Mouse (Mus musculus) liver, embryonic 16.5 days (tissue): ENCODE data around the gene Olfr434. TPM values are rescaled to one million over a fixed set of nuclear protein-coding genes. Genes with fewer than 3 reads are reported as not detected.
"Not testable (repeated sequence)": the region's sequence is repeated elsewhere in the genome, so short reads cannot be mapped to it uniquely, and the experiment has no call there.

Experiments used
- ATAC-seq: fragments of 200-750 bp; cut with Nextera tagmentation; 2 replicates; pipeline ENCODE4 v1.8.0; 2017; ENCODE audit warnings: low read depth, mild to moderate bottlenecking, moderate number of reproducible peaks, moderate library complexity
- H3K27ac ChIP-seq: fragments of 300-500 bp; sonication (generic); 2 replicates; pipeline ENCODE4 v1.5.1; 2014; ENCODE audit warnings: mild to moderate bottlenecking, low read length
- H3K27me3 ChIP-seq: fragments of 300-500 bp; sonication (generic); 2 replicates; pipeline ENCODE4 v1.6.1; 2014; ENCODE audit warnings: low read depth, low read length, mixed read lengths; ENCODE audit not compliant: control insufficient read depth, insufficient read depth
- H3K36me3 ChIP-seq: fragments of 300-500 bp; sonication (generic); 2 replicates; pipeline ENCODE4 v1.6.1; 2014; ENCODE audit warnings: mild to moderate bottlenecking; ENCODE audit not compliant: control insufficient read depth, insufficient read depth
- H3K4me1 ChIP-seq: fragments of 300-500 bp; sonication (generic); 2 replicates; pipeline ENCODE4 v1.6.1; 2014; ENCODE audit warnings: low read depth, low read length, mixed read lengths; ENCODE audit not compliant: control insufficient read depth
- H3K4me2 ChIP-seq: fragments of 300-500 bp; sonication (generic); 2 replicates; pipeline ENCODE4 v1.6.1; 2014; ENCODE audit warnings: low read depth, low read length, mixed read lengths
- H3K4me3 ChIP-seq: fragments of 300-500 bp; sonication (generic); 2 replicates; pipeline ENCODE4 v1.5.1; 2014; ENCODE audit warnings: low read depth, mild to moderate bottlenecking, low read length
- H3K9ac ChIP-seq: fragments of 300-500 bp; sonication (generic); 2 replicates; pipeline ENCODE4 v1.6.1; 2014; ENCODE audit warnings: low read depth, low read length
- H3K9me3 ChIP-seq: fragments of 300-500 bp; sonication (generic); replicated peaks from 2 replicates; pipeline ENCODE4 v1.6.1; 2016; ENCODE audit warnings: low read length; ENCODE audit not compliant: control insufficient read depth
- WGBS: fragments of 180-500 bp; shearing (Covaris S2); extraction: QIAGEN DNeasy Blood & Tissue Kit; methylation state at CpG from one replicate; pipeline ENCODE4 v1.1.7; 2014; ENCODE audit not compliant: insufficient replicate concordance; 5-methylcytosine and 5-hydroxymethylcytosine counted together
- polyA plus RNA-seq: library from polyadenylated mRNA; unstranded; fragments of >200 nt; fragmentation: Nextera tagmentation; extraction: Ambion mirVana; gene quantifications from 2 replicates; pipeline ENCODE4 v1.2.1, GENCODE M21; 2015

Olfr434 gene
- polyA plus RNA-seq, result not detected in 2 replicates

GRCm38 (mm10) chr6:43212873-43213272 is at the start of gene Olfr434:
Gene Olfr434, plus strand, starts transcription at chr6:43213021.
- H3K4me2 ChIP-seq, H3K27ac ChIP-seq, H3K9ac ChIP-seq, H3K4me1 ChIP-seq, H3K4me3 ChIP-seq, H3K9me3 ChIP-seq, ATAC-seq, H3K36me3 ChIP-seq, H3K27me3 ChIP-seq: not testable (repeated sequence)

GRCm38 (mm10) chr6:43167246-43167645 is 45.6 kb upstream of the Olfr434 start:
- H3K36me3 ChIP-seq, result no peaks in the 10 kb centered on the region
- no peak overlapping the region for H3K4me3 ChIP-seq
- H3K4me2 ChIP-seq, result no peak overlapping the region
- H3K4me1 ChIP-seq, result no peaks in the 10 kb centered on the region
- WGBS, result 80% methylated on average over 4 of the region's 4 CpGs
- no peak overlapping the region for H3K9ac ChIP-seq
- no peaks in the 10 kb centered on the region for H3K27me3 ChIP-seq
- H3K9me3 ChIP-seq, result no peaks in the 10 kb centered on the region
- no peak for ATAC-seq
- no peak overlapping the region for H3K27ac ChIP-seq

GRCm38 (mm10) chr6:43171840-43172239 is 41.0 kb upstream of the Olfr434 start, which contains the start of gene Olfr13:
Gene Olfr13, plus strand, starts transcription at chr6:43172140.
- WGBS, result 54% methylated on average over 4 of the region's 4 CpGs

GRCm38 (mm10) chr6:43178129-43178528 is 34.7 kb upstream of the Olfr434 start:
- Histone ChIP-seq H3K9ac (no peak overlapping the region), H3K9me3 (no peaks in the 10 kb centered on the region), H3K27ac (no peak overlapping the region), H3K27me3 (no peaks in the 10 kb centered on the region), H3K36me3 (no peaks in the 10 kb centered on the region), H3K4me1 (no peaks in the 10 kb centered on the region), H3K4me3 (no peak overlapping the region), H3K4me2 (no peak overlapping the region)
- no peak for ATAC-seq
- 36% methylated on average over 1 of the region's 1 CpGs for WGBS

More at GRCm38 (mm10) chr6:43171840-43172239, 41.0 kb upstream of the Olfr434 start, which contains the start of gene Olfr13:
- Histone ChIP-seq H3K9me3 (no peaks in the 10 kb centered on the region), H3K4me1 (no peaks in the 10 kb centered on the region), H3K36me3 (no peaks in the 10 kb centered on the region), H3K4me2 (no peak within 1 kb of the TSS), H3K9ac (no peak within 1 kb of the TSS), H3K27ac (no peak within 1 kb of the TSS), H3K4me3 (no peak within 1 kb of the TSS), H3K27me3 (no peaks in the 10 kb centered on the region)
- ATAC-seq, result no peak

- WGBS, result 47% methylated on average over 6 of the region's 6 CpGs
These were observed 34.0 kb upstream of the Olfr434 start for GRCm38 (mm10) chr6:43178584-43179501.

GRCm38 (mm10) chr6:43190986-43191385 is 21.8 kb upstream of the Olfr434 start:
- no peaks in the 10 kb centered on the region for H3K4me1 ChIP-seq
- no peaks in the 10 kb centered on the region for H3K9me3 ChIP-seq
- H3K36me3 ChIP-seq, result no peaks in the 10 kb centered on the region
- no peaks in the 10 kb centered on the region for H3K27me3 ChIP-seq
- ATAC-seq, result no peak
- no peak overlapping the region for H3K4me3 ChIP-seq
- no peak overlapping the region for H3K9ac ChIP-seq
- H3K4me2 ChIP-seq, result no peak overlapping the region
- WGBS, result 52% methylated on average over 3 of the region's 3 CpGs
- no peak overlapping the region for H3K27ac ChIP-seq

More at GRCm38 (mm10) chr6:43178584-43179501, 34.0 kb upstream of the Olfr434 start:
- H3K9ac ChIP-seq, result no peak overlapping the region
- H3K27ac ChIP-seq, result no peak overlapping the region
- H3K9me3 ChIP-seq, result no peaks in the 10 kb centered on the region
- H3K4me3 ChIP-seq, result no peak overlapping the region
- H3K36me3 ChIP-seq, result no peaks in the 10 kb centered on the region
- no peak overlapping the region for H3K4me2 ChIP-seq
- ATAC-seq, result no peak
- H3K4me1 ChIP-seq, result no peaks in the 10 kb centered on the region
- no peaks in the 10 kb centered on the region for H3K27me3 ChIP-seq

- Histone ChIP-seq H3K36me3 (no peaks in the 10 kb centered on the region), H3K4me1 (no peaks in the 10 kb centered on the region), H3K4me2 (no peak within 1 kb of the TSS), H3K27me3 (no peaks in the 10 kb centered on the region), H3K27ac (no peak within 1 kb of the TSS), H3K9ac (no peak within 1 kb of the TSS), H3K9me3 (no peaks in the 10 kb centered on the region), H3K4me3 (no peak within 1 kb of the TSS)
- no peak for ATAC-seq
These were observed 16.0 kb upstream of the Olfr434 start, which contains the start of gene Olfr435 for GRCm38 (mm10) chr6:43196781-43197180. Gene Olfr435, plus strand, starts transcription at chr6:43197146.

GRCm38 (mm10) chr6:43198094-43198493 is 14.7 kb upstream of the Olfr434 start:
- Histone ChIP-seq H3K9me3 (no peaks in the 10 kb centered on the region), H3K4me3 (no peak overlapping the region), H3K4me1 (no peaks in the 10 kb centered on the region), H3K4me2 (no peak overlapping the region), H3K9ac (no peak overlapping the region), H3K27ac (no peak overlapping the region), H3K27me3 (no peaks in the 10 kb centered on the region), H3K36me3 (no peaks in the 10 kb centered on the region)
- ATAC-seq, result no peak
- WGBS, result 40% methylated on average over 3 of the region's 3 CpGs

- Histone ChIP-seq H3K4me2 (no peak overlapping the region), H3K9ac (no peak overlapping the region), H3K27ac (no peak overlapping the region), H3K27me3 (no peaks in the 10 kb centered on the region), H3K4me3 (no peak overlapping the region), H3K36me3 (no peaks in the 10 kb centered on the region), H3K4me1 (no peaks in the 10 kb centered on the region), H3K9me3 (no peaks in the 10 kb centered on the region)
- ATAC-seq, result no peak
These were observed 10.0 kb upstream of the Olfr434 start for GRCm38 (mm10) chr6:43202786-43203185.
